Mouse (Mus musculus) pancreas, adult 10 weeks (tissue): Measurements from ENCODE around the gene Slc9a1. TPM values are rescaled to one million over a fixed set of nuclear protein-coding genes. Genes with fewer than 3 reads are reported as not detected.

ENCODE experiments used
- polyA plus RNA-seq: library from polyadenylated mRNA; stranded (reverse); fragments of 350-450 nt; fragmentation: Illumina TruSeq; extraction: RNeasy Lipid Tissue Mini Kit (QIAGEN cat#74804); gene quantifications from one replicate; pipeline ENCODE4 v1.2.3, GENCODE M21; 2015; ENCODE audit warnings: low read depth, low replicate concordance; ENCODE audit not compliant: insufficient read depth

The Slc9a1 gene
- polyA plus RNA-seq = 10.4 TPM

GRCm38 (mm10) chr4:133369553-133370297 lies at the start of gene Slc9a1:
TSS of gene Slc9a1 (plus strand) at chr4:133369706.

GRCm38 (mm10) chr4:133353367-133354365 lies 15.8 kb upstream of the Slc9a1 start, which contains the start of gene Wdtc1:
TSS of gene Wdtc1 (minus strand) at chr4:133353481.

Other genes starting within 250 kb of the Slc9a1 start
- 12.5 TPM for gene Wasf2, start 239.2 kb upstream of the Slc9a1 start, polyA plus RNA-seq
- 0.90 TPM for gene Cd164l2, start 157.6 kb upstream of the Slc9a1 start, polyA plus RNA-seq
- not detected for gene Gpr3, start 157.2 kb upstream of the Slc9a1 start, polyA plus RNA-seq
- 6.7 TPM for gene Map3k6, start 128.9 kb upstream of the Slc9a1 start, polyA plus RNA-seq
- 17.0 TPM for gene Sytl1, start 106.6 kb upstream of the Slc9a1 start, polyA plus RNA-seq
- gene Tmem222, start 91.9 kb upstream of the Slc9a1 start, polyA plus RNA-seq = 12.5 TPM
- gene Wdtc1, start 16.2 kb upstream of the Slc9a1 start, polyA plus RNA-seq = 7.4 TPM
- gene Tent5b, start 110.4 kb downstream of the Slc9a1 start, polyA plus RNA-seq = 2.5 TPM
- gene Trnp1, start 128.8 kb downstream of the Slc9a1 start, polyA plus RNA-seq = 2.0 TPM
- gene Kdf1, start 149.3 kb downstream of the Slc9a1 start, polyA plus RNA-seq = 5.3 TPM
- 29.6 TPM for gene Nudc, start 176.3 kb downstream of the Slc9a1 start, polyA plus RNA-seq
- 5.4 TPM for gene Nr0b2, start 183.7 kb downstream of the Slc9a1 start, polyA plus RNA-seq
- 1.6 TPM for gene Gpatch3, start 205.0 kb downstream of the Slc9a1 start, polyA plus RNA-seq
- 3.3 TPM for gene Gpn2, start 214.7 kb downstream of the Slc9a1 start, polyA plus RNA-seq
- 2.9 TPM for gene Sfn, start 232.5 kb downstream of the Slc9a1 start, polyA plus RNA-seq